Mouse (Mus musculus) cortical plate, adult 2 months (tissue): Measurements from ENCODE around the gene Ldlrad1.

ENCODE experiments used
- CTCF ChIP-seq: fragments of 200-500 bp; IDR thresholded peaks from 2 replicates; pipeline ENCODE4 v1.5.1; 2011; ENCODE audit warnings: mild to moderate bottlenecking, control low read depth, low read length; ENCODE audit not compliant: insufficient read depth; ENCODE audit errors: extremely low read depth
- POLR2A ChIP-seq: fragments of 200-500 bp; IDR thresholded peaks from 2 replicates; pipeline ENCODE4 v1.6.1; 2011; ENCODE audit warnings: mild to moderate bottlenecking, low read length, control low read depth; ENCODE audit not compliant: insufficient read depth; ENCODE audit errors: extremely low read depth

DNA sequence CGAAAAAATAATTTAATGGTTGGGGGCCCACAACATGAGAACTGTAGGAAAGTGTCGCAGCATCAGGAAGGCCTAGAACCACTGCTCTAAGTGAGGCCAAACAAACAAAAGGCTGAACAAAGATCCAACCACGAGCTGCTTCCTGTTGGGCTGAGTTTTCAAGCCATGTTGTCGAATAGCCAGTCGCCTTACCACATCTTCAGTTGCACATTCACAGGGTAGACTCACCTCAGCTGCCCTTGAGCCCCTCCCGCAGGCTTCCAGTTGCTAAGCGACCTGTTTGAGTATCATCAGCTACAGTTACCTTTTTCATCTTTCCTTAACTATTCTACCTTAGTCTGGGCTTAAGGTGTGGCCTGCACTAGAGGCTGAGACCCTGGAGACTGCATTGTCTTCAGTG lies 6.0 kb upstream of the Ldlrad1 start:
- TF ChIP-seq POLR2A (no peak), CTCF (no peak)
